Mouse (Mus musculus) neural tube, embryonic 12.5 days (tissue): ENCODE data around the gene Caprin1. TPM values are rescaled to one million over a fixed set of nuclear protein-coding genes. Genes with fewer than 3 reads are reported as not detected.

Experiments used
- ATAC-seq: fragments of 200-750 bp; cut with Nextera tagmentation; 2 replicates; pipeline ENCODE4 v1.8.0; 2017; ENCODE audit warnings: low read depth, mild to moderate bottlenecking, moderate TSS enrichment, moderate library complexity; ENCODE audit not compliant: low FRiP score
- H3K27ac ChIP-seq: fragments of 300-500 bp; sonication (generic); 2 replicates; pipeline ENCODE4 v1.5.1; 2016
- H3K27me3 ChIP-seq: fragments of 300-500 bp; sonication (generic); replicated peaks from 2 replicates; pipeline ENCODE4 v1.6.1; 2016; ENCODE audit warnings: mild to moderate bottlenecking
- H3K36me3 ChIP-seq: fragments of 300-500 bp; sonication (generic); 2 replicates; pipeline ENCODE4 v1.6.1; 2016; ENCODE audit warnings: mild to moderate bottlenecking
- H3K4me1 ChIP-seq: fragments of 300-500 bp; sonication (generic); 2 replicates; pipeline ENCODE4 v1.6.1; 2016
- H3K4me2 ChIP-seq: fragments of 300-500 bp; sonication (generic); replicated peaks from 2 replicates; pipeline ENCODE4 v1.6.1; 2016; ENCODE audit warnings: mild to moderate bottlenecking
- H3K4me3 ChIP-seq: fragments of 300-500 bp; sonication (generic); 2 replicates; pipeline ENCODE4 v1.5.1; 2016
- H3K9ac ChIP-seq: fragments of 300-500 bp; sonication (generic); 2 replicates; pipeline ENCODE4 v1.6.1; 2016; ENCODE audit warnings: mild to moderate bottlenecking
- H3K9me3 ChIP-seq: fragments of 300-500 bp; sonication (generic); 2 replicates; pipeline ENCODE4 v1.6.1; 2016; ENCODE audit warnings: mild to moderate bottlenecking
- WGBS: fragments of 180-500 bp; shearing (Covaris S2); methylation state at CpG from one replicate; pipeline ENCODE4 v1.1.7; 2016; 5-methylcytosine and 5-hydroxymethylcytosine counted together
- polyA plus RNA-seq: library from polyadenylated mRNA; unstranded; fragments of >200 nt; fragmentation: Nextera tagmentation; extraction: Ambion mirVana; gene quantifications from 2 replicates; pipeline ENCODE4 v1.2.1, GENCODE M21; 2016

The Caprin1 gene
- polyA plus RNA-seq, 1 experiment from 2014 or later = 528 TPM

GRCm38 (mm10) chr2:103747891-103748290 lies 49.6 kb downstream of the Caprin1 start:
- H3K9me3 ChIP-seq = no peaks in the 10 kb centered on the region
- 93% methylated on average over 9 of the region's 9 CpGs for WGBS
- no peak for ATAC-seq
- H3K4me1 ChIP-seq = no peaks in the 10 kb centered on the region
- no peak overlapping the region for H3K9ac ChIP-seq
- H3K36me3 ChIP-seq = peaks cover 63% of the 10 kb centered on the region
- no peaks in the 10 kb centered on the region for H3K27me3 ChIP-seq
- no peak overlapping the region for H3K4me2 ChIP-seq
- no peak overlapping the region for H3K4me3 ChIP-seq
- H3K27ac ChIP-seq = no peak overlapping the region

- no peak overlapping the region for H3K9ac ChIP-seq
- no peak overlapping the region for H3K27ac ChIP-seq
- 88% methylated on average over 2 of the region's 2 CpGs for WGBS
- H3K4me3 ChIP-seq = no peak overlapping the region
- no peak overlapping the region for H3K4me2 ChIP-seq
- H3K36me3 ChIP-seq = peaks cover 62% of the 10 kb centered on the region
- H3K4me1 ChIP-seq = no peaks in the 10 kb centered on the region
- ATAC-seq = no peak
- H3K9me3 ChIP-seq = no peaks in the 10 kb centered on the region
- no peaks in the 10 kb centered on the region for H3K27me3 ChIP-seq
These were observed 50.7 kb downstream of the Caprin1 start for GRCm38 (mm10) chr2:103746761-103747160.

- H3K9ac ChIP-seq = no peak overlapping the region
- no peaks in the 10 kb centered on the region for H3K4me1 ChIP-seq
- 93% methylated on average over 2 of the region's 2 CpGs for WGBS
- no peak for ATAC-seq
- H3K4me3 ChIP-seq = no peak overlapping the region
- H3K27ac ChIP-seq = no peak overlapping the region
- H3K27me3 ChIP-seq = no peaks in the 10 kb centered on the region
- H3K36me3 ChIP-seq = peaks cover 56% of the 10 kb centered on the region
- H3K9me3 ChIP-seq = no peaks in the 10 kb centered on the region
- H3K4me2 ChIP-seq = no peak overlapping the region
These were observed 51.4 kb downstream of the Caprin1 start for GRCm38 (mm10) chr2:103746096-103746495.

- 91% methylated on average over 5 of the region's 5 CpGs for WGBS
- no peak overlapping the region for H3K4me3 ChIP-seq
- no peak overlapping the region for H3K4me2 ChIP-seq
These were observed 52.0 kb downstream of the Caprin1 start for GRCm38 (mm10) chr2:103745481-103745880.

GRCm38 (mm10) chr2:103743988-103744387 lies 53.5 kb downstream of the Caprin1 start:
- no peaks in the 10 kb centered on the region for H3K9me3 ChIP-seq
- WGBS = 84% methylated on average over 7 of the region's 7 CpGs
- no peak overlapping the region for H3K27ac ChIP-seq
- peaks cover 45% of the 10 kb centered on the region for H3K36me3 ChIP-seq
- H3K27me3 ChIP-seq = no peaks in the 10 kb centered on the region
- ATAC-seq = no peak
- H3K4me1 ChIP-seq = no peaks in the 10 kb centered on the region
- no peak overlapping the region for H3K4me2 ChIP-seq
- no peak overlapping the region for H3K4me3 ChIP-seq
- no peak overlapping the region for H3K9ac ChIP-seq

More at GRCm38 (mm10) chr2:103745481-103745880, 52.0 kb downstream of the Caprin1 start:
- Histone ChIP-seq H3K27ac (no peak overlapping the region), H3K27me3 (no peaks in the 10 kb centered on the region), H3K9me3 (no peaks in the 10 kb centered on the region), H3K36me3 (peaks cover 50% of the 10 kb centered on the region), H3K9ac (no peak overlapping the region), H3K4me1 (no peaks in the 10 kb centered on the region)
- no peak for ATAC-seq

GRCm38 (mm10) chr2:103743536-103743935 lies 53.9 kb downstream of the Caprin1 start:
- Histone ChIP-seq H3K27ac (no peak overlapping the region), H3K9ac (no peak overlapping the region), H3K4me3 (no peak overlapping the region), H3K9me3 (no peaks in the 10 kb centered on the region), H3K36me3 (peaks cover 42% of the 10 kb centered on the region), H3K4me1 (no peaks in the 10 kb centered on the region), H3K4me2 (no peak overlapping the region), H3K27me3 (no peaks in the 10 kb centered on the region)
- WGBS = 97% methylated on average over 2 of the region's 2 CpGs
- no peak for ATAC-seq

- Histone ChIP-seq H3K9ac (no peak overlapping the region), H3K4me1 (no peaks in the 10 kb centered on the region), H3K27ac (no peak overlapping the region), H3K4me2 (no peak overlapping the region), H3K4me3 (no peak overlapping the region), H3K27me3 (no peaks in the 10 kb centered on the region), H3K36me3 (peaks cover 35% of the 10 kb centered on the region), H3K9me3 (no peaks in the 10 kb centered on the region)
- ATAC-seq = no peak
- WGBS = 95% methylated on average over 6 of the region's 6 CpGs
These were observed 54.6 kb downstream of the Caprin1 start for GRCm38 (mm10) chr2:103742821-103743220.

GRCm38 (mm10) chr2:103731423-103731822 lies 66.0 kb downstream of the Caprin1 start:
- H3K9me3 ChIP-seq = no peaks in the 10 kb centered on the region
- H3K9ac ChIP-seq = no peak overlapping the region
- H3K4me2 ChIP-seq = no peak overlapping the region
- H3K36me3 ChIP-seq = peaks cover 69% of the 10 kb centered on the region
- H3K4me3 ChIP-seq = no peak overlapping the region
- 92% methylated on average over 6 of the region's 6 CpGs for WGBS
- ATAC-seq = no peak
- no peaks in the 10 kb centered on the region for H3K4me1 ChIP-seq
- H3K27ac ChIP-seq = no peak overlapping the region
- H3K27me3 ChIP-seq = no peaks in the 10 kb centered on the region

GRCm38 (mm10) chr2:103730999-103731398 lies 66.5 kb downstream of the Caprin1 start:
- H3K36me3 ChIP-seq = peaks cover 73% of the 10 kb centered on the region
- H3K27ac ChIP-seq = no peak overlapping the region
- WGBS = 93% methylated on average over 8 of the region's 8 CpGs
- ATAC-seq = no peak
- no peak overlapping the region for H3K9ac ChIP-seq
- H3K4me3 ChIP-seq = no peak overlapping the region
- no peaks in the 10 kb centered on the region for H3K9me3 ChIP-seq
- H3K27me3 ChIP-seq = no peaks in the 10 kb centered on the region
- no peaks in the 10 kb centered on the region for H3K4me1 ChIP-seq
- H3K4me2 ChIP-seq = no peak overlapping the region

GRCm38 (mm10) chr2:103728027-103728540 lies 69.4 kb downstream of the Caprin1 start:
- Histone ChIP-seq H3K36me3 (peaks cover 76% of the 10 kb centered on the region), H3K4me1 (no peaks in the 10 kb centered on the region), H3K9ac (no peak overlapping the region), H3K27me3 (no peaks in the 10 kb centered on the region), H3K27ac (no peak overlapping the region), H3K4me2 (no peak overlapping the region), H3K4me3 (no peak overlapping the region), H3K9me3 (no peaks in the 10 kb centered on the region)
- WGBS = 87% methylated on average over 12 of the region's 12 CpGs
- no peak for ATAC-seq

- H3K36me3 ChIP-seq = peaks cover 76% of the 10 kb centered on the region
- no peaks in the 10 kb centered on the region for H3K27me3 ChIP-seq
- H3K4me2 ChIP-seq = no peak overlapping the region
- H3K4me1 ChIP-seq = no peaks in the 10 kb centered on the region
- H3K9me3 ChIP-seq = no peaks in the 10 kb centered on the region
- no peak overlapping the region for H3K27ac ChIP-seq
- no peak overlapping the region for H3K4me3 ChIP-seq
- no peak overlapping the region for H3K9ac ChIP-seq
- WGBS = 86% methylated on average over 2 of the region's 2 CpGs
- ATAC-seq = no peak
These were observed 72.9 kb downstream of the Caprin1 start for GRCm38 (mm10) chr2:103724521-103724920.

- peak; percentile 27; the same call in 1 of the 2 replicates for ATAC-seq
- 96% methylated on average over 7 of the region's 7 CpGs for WGBS
These were observed 78.2 kb downstream of the Caprin1 start for GRCm38 (mm10) chr2:103719292-103719646.

GRCm38 (mm10) chr2:103718594-103719291 lies 78.7 kb downstream of the Caprin1 start:
- no peaks in the 10 kb centered on the region for H3K9me3 ChIP-seq
- 64% methylated on average over 8 of the region's 8 CpGs for WGBS
- H3K36me3 ChIP-seq = peaks cover 69% of the 10 kb centered on the region

More at GRCm38 (mm10) chr2:103719292-103719646, 78.2 kb downstream of the Caprin1 start:
- Histone ChIP-seq H3K4me1 (no peaks in the 10 kb centered on the region), H3K27me3 (no peaks in the 10 kb centered on the region), H3K4me2 (no peak overlapping the region), H3K9ac (no peak overlapping the region), H3K4me3 (no peak overlapping the region), H3K27ac (no peak overlapping the region), H3K36me3 (peaks cover 73% of the 10 kb centered on the region), H3K9me3 (no peaks in the 10 kb centered on the region)

More at GRCm38 (mm10) chr2:103718594-103719291, 78.7 kb downstream of the Caprin1 start:
- no peak overlapping the region for H3K9ac ChIP-seq
- H3K4me1 ChIP-seq = no peaks in the 10 kb centered on the region
- H3K27me3 ChIP-seq = no peaks in the 10 kb centered on the region
- H3K27ac ChIP-seq = no peak overlapping the region
- H3K4me2 ChIP-seq = no peak overlapping the region
- peak; percentile 60 for ATAC-seq
- H3K4me3 ChIP-seq = no peak overlapping the region
